Mouse (Mus musculus) hematopoietic multipotent progenitor cell, adult 10-12 weeks (in vitro differentiated cells): ENCODE data around the gene Lep. TPM values are rescaled to one million over a fixed set of nuclear protein-coding genes. Genes with fewer than 3 reads are reported as not detected.

Experiments used
- polyA plus RNA-seq: library from polyadenylated mRNA; stranded (reverse); fragments of >175 nt; gene quantifications from 2 replicates; pipeline ENCODE4 v1.2.3, GENCODE M21; 2012; ENCODE audit warnings: low replicate concordance

Gene Lep
- not detected in 2 replicates for polyA plus RNA-seq

GRCm38 (mm10) chr6:29059846-29060685, at the start of gene Lep:
Lep (plus strand) TSS chr6:29060220.

Other genes starting within 250 kb of the Lep start
- not detected in 2 replicates for gene Lrrc4, start 228.5 kb upstream of the Lep start, polyA plus RNA-seq
- gene Rbm28, start 104.8 kb downstream of the Lep start, polyA plus RNA-seq: 11.4 and 14.8 TPM in 2 replicates
- 0.24 and 0.59 TPM in 2 replicates for gene Prrt4, start 119.4 kb downstream of the Lep start, polyA plus RNA-seq
- 121 and 262 TPM in 2 replicates for gene Impdh1, start 156.1 kb downstream of the Lep start, polyA plus RNA-seq
- gene Hilpda, start 212.3 kb downstream of the Lep start, polyA plus RNA-seq: 22.1 and 32.0 TPM in 2 replicates
- 0.24 TPM in 1 of 2 replicates, not detected in the other for gene Fam71f2, start 219.4 kb downstream of the Lep start, polyA plus RNA-seq